In genomic region chr7:128626601-128627000, GRCm38 (mm10) we compare ENCODE assay signal across 18 mouse cellular contexts. TPM values are rescaled to one million over a fixed set of nuclear protein-coding genes. Genes with fewer than 3 reads are reported as not detected.
DNase-seq lines count a peak whose midpoint lies in the region; ATAC-seq and TF ChIP-seq lines count a peak whose summit lies in the region.
"Had no signal": no experiment of that assay in that cellular context is flagged by ENCODE, and none has a peak within 500 bp of the region (broad histone marks: within the 10 kb centered on the region; RNA-seq: fewer than 3 reads in every experiment).

No protein-coding gene starts in this region.

- H3K27ac ChIP-seq in kidney, embryonic 15.5 days: peak overlapping the region; percentile 68
- no peak overlapping the region for H3K27ac ChIP-seq in midbrain, postnatal 0 days (ENCODE audit: low read depth, low read length)
- H3K27ac ChIP-seq in embryonic facial prominence, embryonic 10.5 days (replicated peaks): no peak overlapping the region
- H3K27ac ChIP-seq: heart, embryonic 13.5 days; hindbrain, embryonic 15.5 days had no signal

- no peak overlapping the region for H3K4me2 ChIP-seq in kidney, embryonic 15.5 days
- H3K4me2 ChIP-seq in midbrain, postnatal 0 days (ENCODE audit: low read depth, low read length, poor library complexity, severe bottlenecking): no peak overlapping the region
- H3K4me2 ChIP-seq: heart, embryonic 13.5 days; hindbrain, embryonic 15.5 days had no signal

- WGBS in kidney, embryonic 15.5 days: 66% methylated on average over 5 of the region's 5 CpGs
- WGBS in midbrain, postnatal 0 days: 81% methylated on average over 4 of the region's 5 CpGs
- WGBS in embryonic facial prominence, embryonic 10.5 days: 69% methylated on average over 5 of the region's 5 CpGs

- no peaks in the 10 kb centered on the region for H3K36me3 ChIP-seq in kidney, embryonic 15.5 days
- H3K36me3 ChIP-seq in midbrain, postnatal 0 days (ENCODE audit: insufficient read depth, low read length): no peaks in the 10 kb centered on the region
- no peaks in the 10 kb centered on the region for H3K36me3 ChIP-seq in embryonic facial prominence, embryonic 10.5 days (replicated peaks)
- H3K36me3 ChIP-seq: heart, embryonic 13.5 days had no signal

- H3K27me3 ChIP-seq in kidney, embryonic 15.5 days: no peaks in the 10 kb centered on the region
- no peaks in the 10 kb centered on the region for H3K27me3 ChIP-seq in midbrain, postnatal 0 days (ENCODE audit: insufficient read depth, low read length)
- H3K27me3 ChIP-seq in embryonic facial prominence, embryonic 10.5 days (replicated peaks; ENCODE audit: low read depth, poor library complexity, severe bottlenecking): no peaks in the 10 kb centered on the region
- H3K27me3 ChIP-seq: CH12.LX; heart, embryonic 13.5 days; hindbrain, embryonic 15.5 days had no signal

- H3K9me3 ChIP-seq in kidney, embryonic 15.5 days (replicated peaks): no peaks in the 10 kb centered on the region
- H3K9me3 ChIP-seq in midbrain, postnatal 0 days (ENCODE audit: low read length): no peaks in the 10 kb centered on the region
- no peaks in the 10 kb centered on the region for H3K9me3 ChIP-seq in embryonic facial prominence, embryonic 10.5 days
- H3K9me3 ChIP-seq: heart, embryonic 13.5 days; hindbrain, embryonic 15.5 days had no signal

- peaks cover 21% of the 10 kb centered on the region for H3K4me1 ChIP-seq in kidney, embryonic 15.5 days
- H3K4me1 ChIP-seq in midbrain, postnatal 0 days (ENCODE audit: insufficient read depth, low read length): no peaks in the 10 kb centered on the region
- H3K4me1 ChIP-seq in embryonic facial prominence, embryonic 10.5 days: peaks cover 20% of the 10 kb centered on the region; the same call in 1 of the 2 replicates

- no peak for ATAC-seq in kidney, embryonic 15.5 days (replicated peaks; ENCODE audit: low FRiP score)
- ATAC-seq in midbrain, postnatal 0 days (ENCODE audit: low FRiP score): no peak
- ATAC-seq: forebrain, embryonic 16.5 days; liver, postnatal 0 days had no signal

- no peak overlapping the region for H3K9ac ChIP-seq in kidney, embryonic 15.5 days
- no peak overlapping the region for H3K9ac ChIP-seq in midbrain, postnatal 0 days (replicated peaks; ENCODE audit: low read length, poor library complexity, severe bottlenecking)
- H3K9ac ChIP-seq: heart, embryonic 13.5 days; hindbrain, embryonic 15.5 days; liver, postnatal 0 days had no signal

- H3K4me3 ChIP-seq in kidney, embryonic 15.5 days (replicated peaks): no peak overlapping the region
- H3K4me3 ChIP-seq in midbrain, postnatal 0 days (ENCODE audit: low read depth, low read length): no peak overlapping the region
- H3K4me3 ChIP-seq in embryonic facial prominence, embryonic 10.5 days: no peak overlapping the region
- H3K4me3 ChIP-seq: erythroblast, embryonic 14.5 days; heart, embryonic 13.5 days; hindbrain, embryonic 15.5 days had no signal

- no peak for DNase-seq in kidney, postnatal 25 days
- peak; percentile 29 for DNase-seq in thymus, postnatal 0 days (ENCODE audit: low spot score)
- DNase-seq in thymus, postnatal 4 days: no peak
- peak; percentile 60 for DNase-seq in induced T-regulatory cell, adult 2 months (ENCODE audit: low read depth)
- no peak for DNase-seq in midbrain, postnatal 0 days (ENCODE audit: low spot score)
- no peak for DNase-seq in embryonic facial prominence, embryonic 10.5 days (ENCODE audit: low spot score)
- DNase-seq: adrenal gland, adult 8-10 months; cerebellum, adult 11 months; heart, postnatal 36 days; liver, postnatal 0 days; lung, postnatal 14 days; right cerebral cortex, postnatal 4 days had no signal

- TF ChIP-seq CTCF in midbrain, postnatal 0 days (IDR thresholded peaks at IDR 0.05): no peak

RNA-seq across cellular contexts. Expression of gene Inpp5f, which starts 15.5 kb away (rescaled TPM):
- polyA plus RNA-seq in kidney, embryonic 15.5 days (2015; fragmentation: Nextera tagmentation; extraction: Ambion mirVana): 24.3 and 25.6 TPM in 2 replicates
- 10.3 and 13.7 TPM in 2 replicates for polyA plus RNA-seq in thymus, postnatal 0 days (2015; fragmentation: Nextera tagmentation; extraction: Ambion mirVana)
- total RNA-seq in midbrain, postnatal 0 days (2014; rRNA removed): 424 and 472 TPM in 2 replicates
- polyA plus RNA-seq in midbrain, postnatal 0 days (2015; fragmentation: Nextera tagmentation; extraction: Ambion mirVana): 473 and 503 TPM in 2 replicates
- 32.2 and 32.9 TPM in 2 replicates for polyA plus RNA-seq in embryonic facial prominence, embryonic 10.5 days (2016; fragmentation: Nextera tagmentation; extraction: Ambion mirVana)

Comparison
In these comparisons a context has a peak if more than half of its experiments do, and no peak if none do; other contexts are left out.
1. DNase-seq: peak in thymus, postnatal 0 days (single experiment) and induced T-regulatory cell, adult 2 months (single experiment); none in kidney, postnatal 25 days (0 of 2), thymus, postnatal 4 days (single experiment), midbrain, postnatal 0 days (single experiment) and embryonic facial prominence, embryonic 10.5 days (single experiment).
2. RNA of gene Inpp5f, which starts 15.5 kb away (polyA plus RNA-seq): 473 to 503 TPM in midbrain, postnatal 0 days; 32.2 to 32.9 TPM in embryonic facial prominence, embryonic 10.5 days, 24.3 to 25.6 TPM in kidney, embryonic 15.5 days and 10.3 to 13.7 TPM in thymus, postnatal 0 days; every median in the first group is over 10 times any median in the second.